Mouse (Mus musculus): ENCODE measurements around the gene Ift140. TPM values are rescaled to one million over a fixed set of nuclear protein-coding genes. Genes with fewer than 3 reads are reported as not detected.

Ift140 gene
- total RNA-seq, 1 experiment from 2014 or later, result 35.1 TPM

GRCm38 (mm10) chr17:25065189-25065588 lies 49.3 kb downstream of the Ift140 start:
- no peak for ATAC-seq (replicated peaks in 1 of 2; ENCODE audit: insufficient read depth in 1 of 2, low FRiP score in 2 of 2, low TSS enrichment in 1 of 2, low read depth in 1 of 2, poor library complexity in 2 of 2, severe bottlenecking in 2 of 2)

- no peak for ATAC-seq (replicated peaks in 1 of 2; ENCODE audit: insufficient read depth in 1 of 2, low FRiP score in 2 of 2, low TSS enrichment in 1 of 2, low read depth in 1 of 2, poor library complexity in 2 of 2, severe bottlenecking in 2 of 2)
Measured at GRCm38 (mm10) chr17:25066595-25066994, 50.7 kb downstream of the Ift140 start.

- ATAC-seq (replicated peaks in 1 of 2; ENCODE audit: insufficient read depth in 1 of 2, low FRiP score in 2 of 2, low TSS enrichment in 1 of 2, low read depth in 1 of 2, poor library complexity in 2 of 2, severe bottlenecking in 2 of 2), result no peak
Measured at GRCm38 (mm10) chr17:25067442-25067851, 51.6 kb downstream of the Ift140 start.

- ATAC-seq (replicated peaks in 1 of 2; ENCODE audit: insufficient read depth in 1 of 2, low FRiP score in 2 of 2, low TSS enrichment in 1 of 2, low read depth in 1 of 2, poor library complexity in 2 of 2, severe bottlenecking in 2 of 2), result no peak
Measured at GRCm38 (mm10) chr17:25068690-25069089, 52.8 kb downstream of the Ift140 start.

- no peak for ATAC-seq (replicated peaks in 1 of 2; ENCODE audit: insufficient read depth in 1 of 2, low FRiP score in 2 of 2, low TSS enrichment in 1 of 2, low read depth in 1 of 2, poor library complexity in 2 of 2, severe bottlenecking in 2 of 2)
Measured at GRCm38 (mm10) chr17:25076906-25077305, 61.0 kb downstream of the Ift140 start.

GRCm38 (mm10) chr17:25077771-25078372 lies 62.0 kb downstream of the Ift140 start:
- peak; percentile 33 to 66; a peak in 2 of 4 replicates for ATAC-seq (replicated peaks in 1 of 2; ENCODE audit: insufficient read depth in 1 of 2, low FRiP score in 2 of 2, low TSS enrichment in 1 of 2, low read depth in 1 of 2, poor library complexity in 2 of 2, severe bottlenecking in 2 of 2)

GRCm38 (mm10) chr17:25080210-25080609 lies 64.3 kb downstream of the Ift140 start:
- ATAC-seq (replicated peaks in 1 of 2; ENCODE audit: insufficient read depth in 1 of 2, low FRiP score in 2 of 2, low TSS enrichment in 1 of 2, low read depth in 1 of 2, poor library complexity in 2 of 2, severe bottlenecking in 2 of 2), result no peak

GRCm38 (mm10) chr17:25080960-25081381 lies 65.1 kb downstream of the Ift140 start:
- no peak for ATAC-seq (replicated peaks in 1 of 2; ENCODE audit: insufficient read depth in 1 of 2, low FRiP score in 2 of 2, low TSS enrichment in 1 of 2, low read depth in 1 of 2, poor library complexity in 2 of 2, severe bottlenecking in 2 of 2)

- ATAC-seq (replicated peaks in 1 of 2; ENCODE audit: insufficient read depth in 1 of 2, low FRiP score in 2 of 2, low TSS enrichment in 1 of 2, low read depth in 1 of 2, poor library complexity in 2 of 2, severe bottlenecking in 2 of 2), result no peak
Measured at GRCm38 (mm10) chr17:25082081-25082847, 66.4 kb downstream of the Ift140 start.

GRCm38 (mm10) chr17:25082887-25083286 lies 67.0 kb downstream of the Ift140 start:
- no peak for ATAC-seq (replicated peaks in 1 of 2; ENCODE audit: insufficient read depth in 1 of 2, low FRiP score in 2 of 2, low TSS enrichment in 1 of 2, low read depth in 1 of 2, poor library complexity in 2 of 2, severe bottlenecking in 2 of 2)

GRCm38 (mm10) chr17:25083444-25083931 lies 67.6 kb downstream of the Ift140 start, which contains the start of gene Tmem204:
Tmem204 (minus strand) TSS chr17:25083591.
- 0 out of 4 replicates have a peak, but pooled peaks of 1 of the 2 experiments have one; percentile 14 for ATAC-seq (replicated peaks in 1 of 2; ENCODE audit: insufficient read depth in 1 of 2, low FRiP score in 2 of 2, low TSS enrichment in 1 of 2, low read depth in 1 of 2, poor library complexity in 2 of 2, severe bottlenecking in 2 of 2)

GRCm38 (mm10) chr17:25084835-25085385 lies 69.0 kb downstream of the Ift140 start:
- no peak for ATAC-seq (replicated peaks in 1 of 2; ENCODE audit: insufficient read depth in 1 of 2, low FRiP score in 2 of 2, low TSS enrichment in 1 of 2, low read depth in 1 of 2, poor library complexity in 2 of 2, severe bottlenecking in 2 of 2)

GRCm38 (mm10) chr17:25086724-25087123 lies 70.8 kb downstream of the Ift140 start:
- ATAC-seq (replicated peaks in 1 of 2; ENCODE audit: insufficient read depth in 1 of 2, low FRiP score in 2 of 2, low TSS enrichment in 1 of 2, low read depth in 1 of 2, poor library complexity in 2 of 2, severe bottlenecking in 2 of 2), result no peak

GRCm38 (mm10) chr17:25089158-25089557 lies 73.3 kb downstream of the Ift140 start:
- ATAC-seq (replicated peaks in 1 of 2; ENCODE audit: insufficient read depth in 1 of 2, low FRiP score in 2 of 2, low TSS enrichment in 1 of 2, low read depth in 1 of 2, poor library complexity in 2 of 2, severe bottlenecking in 2 of 2), result no peak

GRCm38 (mm10) chr17:25090450-25090849 lies 74.6 kb downstream of the Ift140 start:
- ATAC-seq (replicated peaks in 1 of 2; ENCODE audit: insufficient read depth in 1 of 2, low FRiP score in 2 of 2, low TSS enrichment in 1 of 2, low read depth in 1 of 2, poor library complexity in 2 of 2, severe bottlenecking in 2 of 2), result no peak

GRCm38 (mm10) chr17:25096221-25096620 lies 80.3 kb downstream of the Ift140 start:
- no peak for ATAC-seq (replicated peaks in 1 of 2; ENCODE audit: insufficient read depth in 1 of 2, low FRiP score in 2 of 2, low TSS enrichment in 1 of 2, low read depth in 1 of 2, poor library complexity in 2 of 2, severe bottlenecking in 2 of 2)

GRCm38 (mm10) chr17:25100052-25100451 lies 84.2 kb downstream of the Ift140 start:
- no peak for ATAC-seq (replicated peaks in 1 of 2; ENCODE audit: insufficient read depth in 1 of 2, low FRiP score in 2 of 2, low TSS enrichment in 1 of 2, low read depth in 1 of 2, poor library complexity in 2 of 2, severe bottlenecking in 2 of 2)

GRCm38 (mm10) chr17:25101338-25101737 lies 85.5 kb downstream of the Ift140 start:
- no peak for ATAC-seq (replicated peaks in 1 of 2; ENCODE audit: insufficient read depth in 1 of 2, low FRiP score in 2 of 2, low TSS enrichment in 1 of 2, low read depth in 1 of 2, poor library complexity in 2 of 2, severe bottlenecking in 2 of 2)
